Mouse (Mus musculus) monocyte, adult 59 days (primary cell): ENCODE data around the gene Adal. TPM values are rescaled to one million over a fixed set of nuclear protein-coding genes. Genes with fewer than 3 reads are reported as not detected.

Experiments used
- total RNA-seq, 2 experiments: library from RNA; stranded (reverse); gene quantifications; one replicate each; pipeline ENCODE4 v1.2.4; 2023

Gene Adal
- 1 to 10 TPM; 6.4 to 8.8 TPM for total RNA-seq

DNA sequence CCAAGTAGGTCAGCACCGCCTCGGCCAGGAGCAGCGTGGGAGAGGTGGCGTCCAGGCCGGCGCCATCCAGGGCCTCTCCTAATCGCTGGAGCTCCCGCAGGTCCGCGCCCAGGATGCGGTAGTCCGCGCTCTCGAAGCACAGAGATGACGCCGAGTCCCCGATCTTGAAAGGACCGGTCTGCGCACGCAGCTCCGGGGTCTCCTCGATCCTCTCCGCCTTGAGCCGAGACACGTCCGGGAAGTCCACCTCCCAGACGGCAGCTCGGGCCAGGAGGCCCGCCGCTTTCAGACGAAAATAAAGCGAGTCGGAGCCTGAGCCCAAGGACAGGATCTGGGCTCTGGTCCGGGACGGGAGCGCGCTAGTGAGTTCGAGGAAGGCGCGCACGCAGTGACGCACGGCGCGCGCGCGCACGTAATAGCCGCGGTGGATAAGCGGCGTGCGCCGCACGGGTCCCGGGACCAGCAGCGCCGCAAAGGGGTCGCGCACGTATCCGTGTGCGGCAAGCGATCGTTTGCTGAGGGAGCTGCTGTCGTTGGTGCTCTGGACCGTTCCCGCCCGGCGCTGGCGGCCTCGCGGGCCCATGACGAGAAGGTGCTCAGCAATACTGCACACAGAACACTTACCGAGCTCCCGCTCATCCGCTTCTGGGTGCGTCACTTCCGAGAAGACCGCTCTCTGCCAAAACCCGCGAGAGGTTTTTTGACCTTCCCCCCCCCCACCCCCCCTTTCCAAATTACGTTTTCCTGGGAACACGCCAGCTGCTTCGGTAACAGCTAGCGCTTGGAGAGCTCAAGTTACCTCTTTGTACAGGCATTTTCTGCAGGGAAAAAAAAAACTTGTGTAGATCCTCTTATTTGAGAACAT lies at the start of gene Adal, which contains the start of gene Lcmt2:
Gene Adal, plus strand, starts transcription at position 411 of the 865 bp plus-strand sequence.
Gene Lcmt2, minus strand, starts transcription at position 636 of the 865 bp plus-strand sequence.

DNA sequence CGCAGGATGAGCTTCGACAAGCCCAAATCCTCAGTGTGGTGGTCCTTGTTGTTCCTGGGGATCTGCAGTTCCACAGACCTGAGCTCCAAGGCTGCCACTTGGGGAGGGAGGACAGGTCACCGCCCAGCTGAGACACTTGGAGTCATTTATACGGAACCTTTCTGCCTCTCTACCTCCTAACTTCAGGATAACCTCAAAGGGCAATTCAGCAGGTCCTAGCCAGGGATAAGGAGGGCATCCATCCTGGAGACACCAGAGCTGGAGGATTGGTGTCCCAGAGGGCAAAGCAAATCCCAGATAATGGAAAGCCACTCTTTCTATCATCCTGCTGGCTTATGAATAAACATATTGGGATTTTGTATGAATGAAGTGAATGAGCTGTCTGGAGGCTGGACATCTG lies 30.5 kb upstream of the Adal start, which contains the start of gene Tgm7:
Gene Tgm7, minus strand, starts transcription at position 101 of the 400 bp plus-strand sequence.

GRCm38 (mm10) chr2:121170481-121170971 lies 30.3 kb downstream of the Adal start, which contains the start of gene Tubgcp4:
Tubgcp4 (plus strand) TSS chr2:121170654.

DNA sequence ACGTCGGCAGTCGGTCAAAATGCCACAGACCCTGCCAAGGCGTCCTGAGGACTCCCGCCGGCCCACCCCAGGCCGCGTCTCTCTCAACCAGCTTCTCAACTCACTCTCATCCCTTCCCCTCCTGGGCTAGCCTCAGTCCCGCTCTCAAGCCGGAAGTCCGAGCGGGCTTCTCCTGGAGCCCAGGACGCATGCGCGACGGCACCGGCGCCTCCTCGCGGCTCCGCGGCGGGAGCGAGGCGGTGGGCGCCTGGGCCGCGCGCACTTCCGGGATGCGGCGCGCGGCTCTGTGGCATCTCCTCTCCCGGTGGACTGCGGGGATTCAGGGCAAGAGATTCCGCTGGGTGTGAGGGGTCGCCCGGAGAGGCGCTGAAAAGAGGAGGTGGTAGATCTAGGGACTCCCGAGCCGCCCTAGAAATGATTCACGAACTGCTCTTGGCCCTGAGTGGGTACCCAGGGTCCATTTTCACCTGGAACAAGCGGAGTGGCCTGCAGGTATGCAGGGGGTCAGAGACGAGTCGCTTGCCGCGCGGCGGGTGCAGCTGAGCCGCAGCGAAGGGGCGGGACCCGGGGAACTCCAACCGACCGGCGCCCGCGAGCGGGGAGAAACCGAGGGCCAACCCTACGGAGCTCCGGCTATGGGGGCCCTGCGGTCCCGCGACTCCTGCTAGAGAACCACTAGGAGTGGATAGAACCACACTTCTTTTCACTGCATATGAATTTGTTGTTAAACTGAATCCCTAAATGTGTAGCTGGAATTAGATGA lies 30.9 kb downstream of the Adal start, which contains the start of gene Zscan29:
Gene Zscan29, minus strand, starts transcription at position 146 of the 763 bp plus-strand sequence.

Other genes with a start within 250 kb of the Adal start
- gene Ubr1, start 169.7 kb upstream of the Adal start, total RNA-seq = 10 to 100 TPM; 24.0 to 30.2 TPM
- 10 to 100 TPM in 1 of 2 experiments, 1 to 10 TPM in 1; 8.4 to 10.2 TPM for gene Tmem62, start 163.4 kb upstream of the Adal start, total RNA-seq
- gene Ccndbp1, start 132.0 kb upstream of the Adal start, total RNA-seq = 10 to 100 TPM; 53.2 to 57.8 TPM
- 1 to 10 TPM in 1 of 2 experiments, not detected in 1; 1.2 TPM for gene Epb42, start 103.4 kb upstream of the Adal start, total RNA-seq
- gene Tgm5, start 54.6 kb upstream of the Adal start, total RNA-seq = not detected
- not detected for gene Tgm7, start 30.6 kb upstream of the Adal start, total RNA-seq
- gene Lcmt2, start 225 bp downstream of the Adal start, total RNA-seq = 1 to 10 TPM; 5.0 to 5.8 TPM
- 10 to 100 TPM; 53.2 to 54.1 TPM for gene Tubgcp4, start 30.2 kb downstream of the Adal start, total RNA-seq
- 10 to 100 TPM; 21.2 to 25.5 TPM for gene Zscan29, start 30.7 kb downstream of the Adal start, total RNA-seq
- 10 to 100 TPM; 28.9 to 29.0 TPM for gene Trp53bp1, start 131.0 kb downstream of the Adal start, total RNA-seq
- gene Map1a, start 149.2 kb downstream of the Adal start, total RNA-seq = 1 to 10 TPM in 1 of 2 experiments, under 1 TPM in 1; 0.18 to 1.5 TPM
- gene Ppip5k1, start 215.0 kb downstream of the Adal start, total RNA-seq = 10 to 100 TPM; 13.9 to 14.4 TPM
- not detected for gene Ckmt1, start 217.3 kb downstream of the Adal start, total RNA-seq
- gene Strc, start 246.7 kb downstream of the Adal start, total RNA-seq = not detected